Mouse (Mus musculus): ENCODE measurements around the gene Gm773. TPM values are rescaled to one million over a fixed set of nuclear protein-coding genes. Genes with fewer than 3 reads are reported as not detected.

Gm773 gene
- 0.17 and 0.38 TPM in 2 replicates for polyA plus RNA-seq (2012)

- TF ChIP-seq GATA1 (IDR thresholded peaks at IDR 0.05; ENCODE audit: low read length), result no peak
These were observed at the start of gene Gm773 for GRCm38 (mm10) chrX:56212771-56213170. Gene Gm773 (minus strand): TSS chrX:56212881.

GRCm38 (mm10) chrX:56151396-56151795, 61.3 kb downstream of the Gm773 start:
- no peak for TF ChIP-seq GATA1 (IDR thresholded peaks at IDR 0.05; ENCODE audit: low read length)

Other genes with a start within 250 kb of the Gm773 start
- gene 3830403N18Rik, start 76.3 kb downstream of the Gm773 start, polyA plus RNA-seq (2012), result 0.17 and 0.23 TPM in 2 replicates
- gene Zfp449, start 133.5 kb upstream of the Gm773 start, polyA plus RNA-seq (2012), result 0.09 and 0.11 TPM in 2 replicates
- not detected in 2 replicates for gene Smim10l2a, start 161.7 kb upstream of the Gm773 start, polyA plus RNA-seq (2012)
- gene Gm2174, start 235.1 kb upstream of the Gm773 start, polyA plus RNA-seq (2012), result not detected in 2 replicates
- 7.9 and 8.8 TPM in 2 replicates for gene Ints6l, start 242.0 kb upstream of the Gm773 start, polyA plus RNA-seq (2012)

Measured in G1E-ER4 (cell line).